Mouse (Mus musculus) embryonic fibroblast, embryonic 13.5 days (primary cell): ENCODE measurements at regions not wholly inside any gene's neighbourhood (a gene's known extent, or its start where the extent isn't known, plus 50 kb on each side); places are given as distances from the start of the nearest gene placed in this dataset.

Experiments
- CTCF ChIP-seq: IDR thresholded peaks from 2 replicates; pipeline ENCODE4 v1.5.1; 2011; ENCODE audit warnings: mild to moderate bottlenecking, control low read depth, low read length, moderate library complexity, borderline replicate concordance; ENCODE audit not compliant: insufficient read depth
- POLR2A ChIP-seq: IDR thresholded peaks from 2 replicates; pipeline ENCODE4 v1.6.1; 2011; ENCODE audit warnings: low read depth, mild to moderate bottlenecking, control low read depth, low read length, moderate library complexity

DNA sequence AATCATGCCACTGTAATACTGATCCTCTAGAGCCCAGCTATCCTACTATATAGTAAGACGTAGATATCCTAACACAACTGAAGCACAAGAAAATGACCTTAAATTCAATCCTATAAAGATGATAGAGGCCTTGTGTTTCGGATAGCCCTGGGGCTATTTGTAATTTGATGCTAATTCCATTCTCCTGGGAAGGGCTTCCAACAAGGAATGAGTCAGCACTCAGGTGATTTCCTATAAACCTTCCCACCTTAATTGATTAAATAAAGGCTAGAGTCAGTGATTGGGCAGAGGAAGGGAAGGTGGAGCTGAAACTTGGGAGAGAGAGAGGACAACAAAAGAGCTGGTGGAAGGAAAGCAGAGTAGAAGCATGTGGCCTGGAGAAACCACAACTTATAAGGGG is 86.0 kb downstream of the Ccng2 start:
- no peak for TF ChIP-seq POLR2A
- TF ChIP-seq CTCF: no peak
